ENCODE assay signal across 20 mouse cellular contexts in genomic region chr13:108273034-108273433, GRCm38 (mm10). TPM values are rescaled to one million over a fixed set of nuclear protein-coding genes. Genes with fewer than 3 reads are reported as not detected.
A peak's percentile ranks its signal among the peaks of the same experiment; 100 is the strongest.
DNase-seq lines count a peak whose midpoint lies in the region; ATAC-seq and TF ChIP-seq lines count a peak whose summit lies in the region.
"Had no signal": no experiment of that assay in that cellular context is flagged by ENCODE, and none has a peak within 500 bp of the region (broad histone marks: within the 10 kb centered on the region; RNA-seq: fewer than 3 reads in every experiment).

No protein-coding gene starts in this region.

- H3K9me3 ChIP-seq in hindbrain, embryonic 16.5 days (ENCODE audit: control insufficient read depth, low read length): no peaks in the 10 kb centered on the region
- no peaks in the 10 kb centered on the region for H3K9me3 ChIP-seq in hindbrain, postnatal 0 days (ENCODE audit: low read length)
- H3K9me3 ChIP-seq in lung, embryonic 16.5 days (ENCODE audit: control insufficient read depth, low read length): no peaks in the 10 kb centered on the region
- H3K9me3 ChIP-seq in neural tube, embryonic 12.5 days: no peaks in the 10 kb centered on the region
- H3K9me3 ChIP-seq: embryonic facial prominence, embryonic 13.5 days; forebrain, embryonic 12.5 days; megakaryocyte, embryonic 14.5 days had no signal

- DNase-seq in embryo, embryonic 11 days: peak; percentile 13
- no peak for DNase-seq in embryo, embryonic 10 days (ENCODE audit: low spot score)
- DNase-seq in hindbrain, postnatal 0 days (ENCODE audit: low spot score): no peak
- no peak for DNase-seq in lung, adult 18-20 months
- DNase-seq in thymus, adult 2 months: no peak
- DNase-seq: cerebellum, postnatal 25 days; heart, adult 2 months; heart, postnatal 36 days; left cerebral cortex, postnatal 4 days; liver, postnatal 0 days; right cerebral cortex, postnatal 25 days; thymus, postnatal 36 days had no signal

- H3K27ac ChIP-seq in hindbrain, embryonic 16.5 days (ENCODE audit: low read depth, low read length): no peak overlapping the region
- no peak overlapping the region for H3K27ac ChIP-seq in hindbrain, postnatal 0 days
- no peak overlapping the region for H3K27ac ChIP-seq in lung, embryonic 16.5 days (ENCODE audit: low read length)
- H3K27ac ChIP-seq in neural tube, embryonic 12.5 days: no peak overlapping the region
- no peak overlapping the region for H3K27ac ChIP-seq in thymus, adult 2 months (ENCODE audit: control insufficient read depth, insufficient read depth, low read length)
- H3K27ac ChIP-seq: embryonic facial prominence, embryonic 13.5 days; forebrain, embryonic 12.5 days; heart, adult 2 months had no signal

- 65% methylated on average over 15 of the region's 15 CpGs for WGBS in hindbrain, embryonic 16.5 days
- 61% methylated on average over 15 of the region's 15 CpGs for WGBS in hindbrain, postnatal 0 days
- WGBS in lung, embryonic 16.5 days: 46% methylated on average over 15 of the region's 15 CpGs
- 45% methylated on average over 15 of the region's 15 CpGs for whole genome bisulfite sequencing in neural tube, embryonic 12.5 days
- WGBS in thymus, adult 2 months: 90% methylated on average over 15 of the region's 15 CpGs

- no peak for TF ChIP-seq POLR2A in thymus, adult 2 months (IDR thresholded peaks at IDR 0.05; ENCODE audit: control insufficient read depth, extremely low read depth, insufficient read depth, low read length, poor library complexity)

- TF ChIP-seq CTCF in hindbrain, postnatal 0 days (IDR thresholded peaks at IDR 0.05; ENCODE audit: low read depth): no peak
- TF ChIP-seq CTCF in thymus, adult 2 months (IDR thresholded peaks at IDR 0.05; ENCODE audit: borderline replicate concordance, control insufficient read depth, extremely low read depth, insufficient read depth, low read length, poor library complexity): no peak

- H3K9ac ChIP-seq in hindbrain, embryonic 16.5 days (ENCODE audit: low read depth, low read length): no peak overlapping the region
- H3K9ac ChIP-seq in hindbrain, postnatal 0 days (replicated peaks; ENCODE audit: low read length): no peak overlapping the region
- 0 out of 2 replicates have a peak overlapping the region, but pooled peaks have one; percentile 4 for H3K9ac ChIP-seq in lung, embryonic 16.5 days (ENCODE audit: low read length)
- no peak overlapping the region for H3K9ac ChIP-seq in neural tube, embryonic 12.5 days
- H3K9ac ChIP-seq: embryonic facial prominence, embryonic 13.5 days; forebrain, embryonic 12.5 days; liver, postnatal 0 days had no signal

- no peaks in the 10 kb centered on the region for H3K36me3 ChIP-seq in hindbrain, embryonic 16.5 days (ENCODE audit: control insufficient read depth, insufficient read depth, low read length)
- H3K36me3 ChIP-seq in hindbrain, postnatal 0 days (ENCODE audit: insufficient read depth, low read length): no peaks in the 10 kb centered on the region
- H3K36me3 ChIP-seq in lung, embryonic 16.5 days (ENCODE audit: control insufficient read depth, insufficient read depth, low read length): no peaks in the 10 kb centered on the region
- H3K36me3 ChIP-seq in neural tube, embryonic 12.5 days: no peaks in the 10 kb centered on the region
- H3K36me3 ChIP-seq in thymus, adult 2 months (ENCODE audit: control insufficient read depth, insufficient read depth, low read length): no peaks in the 10 kb centered on the region
- H3K36me3 ChIP-seq: embryonic facial prominence, embryonic 13.5 days; forebrain, embryonic 12.5 days had no signal

- H3K4me3 ChIP-seq in hindbrain, embryonic 16.5 days (ENCODE audit: low read length): no peak overlapping the region
- no peak overlapping the region for H3K4me3 ChIP-seq in hindbrain, postnatal 0 days (ENCODE audit: low read length)
- no peak overlapping the region for H3K4me3 ChIP-seq in lung, embryonic 16.5 days (ENCODE audit: low read length)
- no peak overlapping the region for H3K4me3 ChIP-seq in neural tube, embryonic 12.5 days
- no peak overlapping the region for H3K4me3 ChIP-seq in thymus, adult 2 months (ENCODE audit: control insufficient read depth, insufficient read depth, low read length)
- H3K4me3 ChIP-seq: embryonic facial prominence, embryonic 13.5 days; forebrain, embryonic 12.5 days; heart, adult 2 months; megakaryocyte, embryonic 14.5 days had no signal

- no peaks in the 10 kb centered on the region for H3K27me3 ChIP-seq in hindbrain, embryonic 16.5 days (replicated peaks; ENCODE audit: control insufficient read depth, insufficient read depth, low read length)
- H3K27me3 ChIP-seq in hindbrain, postnatal 0 days (ENCODE audit: insufficient read depth, low read length): no peaks in the 10 kb centered on the region
- H3K27me3 ChIP-seq in lung, embryonic 16.5 days (ENCODE audit: control insufficient read depth, insufficient read depth, low read depth, low read length): no peaks in the 10 kb centered on the region
- H3K27me3 ChIP-seq in neural tube, embryonic 12.5 days (replicated peaks): no peaks in the 10 kb centered on the region
- no peaks in the 10 kb centered on the region for H3K27me3 ChIP-seq in thymus, adult 2 months (ENCODE audit: control insufficient read depth, insufficient read depth, low read length)
- H3K27me3 ChIP-seq: embryonic facial prominence, embryonic 13.5 days; forebrain, embryonic 12.5 days; megakaryocyte, embryonic 14.5 days had no signal

- H3K4me2 ChIP-seq in hindbrain, embryonic 16.5 days (ENCODE audit: low read length): 0 out of 2 replicates have a peak overlapping the region, but pooled peaks have one; percentile 2
- no peak overlapping the region for H3K4me2 ChIP-seq in hindbrain, postnatal 0 days (ENCODE audit: low read depth, low read length)
- H3K4me2 ChIP-seq in lung, embryonic 16.5 days (ENCODE audit: low read depth, low read length): peak overlapping the region; percentile 18; the same call in 1 of the 2 replicates
- peak overlapping the region; percentile 28; the same call in 1 of the 2 replicates for H3K4me2 ChIP-seq in neural tube, embryonic 12.5 days (replicated peaks)
- H3K4me2 ChIP-seq: embryonic facial prominence, embryonic 13.5 days; forebrain, embryonic 12.5 days had no signal

- no peaks in the 10 kb centered on the region; the same call in 1 of the 2 replicates for H3K4me1 ChIP-seq in hindbrain, embryonic 16.5 days (ENCODE audit: control insufficient read depth, insufficient read depth, low read depth, low read length)
- H3K4me1 ChIP-seq in hindbrain, postnatal 0 days (ENCODE audit: insufficient read depth, low read length): no peaks in the 10 kb centered on the region
- peaks cover 6% of the 10 kb centered on the region; the same call in 1 of the 2 replicates for H3K4me1 ChIP-seq in lung, embryonic 16.5 days (replicated peaks; ENCODE audit: control insufficient read depth, insufficient read depth, low read length)
- no peaks in the 10 kb centered on the region; the same call in 1 of the 2 replicates for H3K4me1 ChIP-seq in neural tube, embryonic 12.5 days
- H3K4me1 ChIP-seq in thymus, adult 2 months (replicated peaks; ENCODE audit: control insufficient read depth, insufficient read depth, low read length): peaks cover 4% of the 10 kb centered on the region
- H3K4me1 ChIP-seq: forebrain, embryonic 12.5 days had no signal

- no peak for ATAC-seq in hindbrain, embryonic 16.5 days
- no peak for ATAC-seq in hindbrain, postnatal 0 days
- ATAC-seq in lung, embryonic 16.5 days (ENCODE audit: low read depth): peak; percentile 31; the same call in 1 of the 2 replicates
- ATAC-seq in neural tube, embryonic 12.5 days (ENCODE audit: low FRiP score, low read depth): 0 out of 2 replicates have a peak, but pooled peaks have one; percentile 37
- ATAC-seq: inflammation-experienced regulatory T-cells, adult 6 months; liver, postnatal 0 days had no signal

RNA-seq across cellular contexts. Expression of gene Depdc1b, which starts 43.1 kb away (rescaled TPM):
- 1.7 and 2.0 TPM in 2 replicates for polyA plus RNA-seq in hindbrain, embryonic 16.5 days (2015; fragmentation: Nextera tagmentation; extraction: Ambion mirVana)
- total RNA-seq in hindbrain, postnatal 0 days (2014; rRNA removed): 1.8 and 5.0 TPM in 2 replicates
- polyA plus RNA-seq in hindbrain, postnatal 0 days (2015; fragmentation: Nextera tagmentation; extraction: Ambion mirVana): 0.94 and 1.8 TPM in 2 replicates
- polyA plus RNA-seq in lung, embryonic 16.5 days (2015; fragmentation: Nextera tagmentation; extraction: Ambion mirVana): 13.3 and 14.3 TPM in 2 replicates
- polyA plus RNA-seq in neural tube, embryonic 12.5 days (2016; fragmentation: Nextera tagmentation; extraction: Ambion mirVana): 10.1 and 11.4 TPM in 2 replicates
- 10.4 and 13.1 TPM in 2 replicates for polyA plus RNA-seq in thymus, adult 2 months (2012; rRNA removed)
- total RNA-seq: gastrocnemius, adult 8-10 months had no signal

RNA-seq across cellular contexts. Expression of gene Elovl7, which starts 58.8 kb away (rescaled TPM):
- polyA plus RNA-seq in hindbrain, embryonic 16.5 days (2015; fragmentation: Nextera tagmentation; extraction: Ambion mirVana): 4.1 and 5.0 TPM in 2 replicates
- total RNA-seq in hindbrain, postnatal 0 days (2014; rRNA removed): 1.7 and 4.0 TPM in 2 replicates
- polyA plus RNA-seq in hindbrain, postnatal 0 days (2015; fragmentation: Nextera tagmentation; extraction: Ambion mirVana): 5.2 and 6.8 TPM in 2 replicates
- 12.3 and 12.5 TPM in 2 replicates for polyA plus RNA-seq in lung, embryonic 16.5 days (2015; fragmentation: Nextera tagmentation; extraction: Ambion mirVana)
- polyA plus RNA-seq in neural tube, embryonic 12.5 days (2016; fragmentation: Nextera tagmentation; extraction: Ambion mirVana): 1.2 and 1.5 TPM in 2 replicates
- polyA plus RNA-seq in thymus, adult 2 months (2012; rRNA removed): 0.87 and 1.2 TPM in 2 replicates

Comparison
In these comparisons a context has a peak if more than half of its experiments do, and no peak if none do; other contexts are left out.
1. ATAC-seq: peak in lung, embryonic 16.5 days (single experiment) and neural tube, embryonic 12.5 days (single experiment); none in hindbrain, embryonic 16.5 days (single experiment) and hindbrain, postnatal 0 days (single experiment).